Mouse (Mus musculus): ENCODE results near the gene Lmntd1. TPM values are rescaled to one million over a fixed set of nuclear protein-coding genes. Genes with fewer than 3 reads are reported as not detected.

The Lmntd1 gene
- polyA plus RNA-seq, 1 experiment from 2014 or later = not detected

GRCm38 (mm10) chr6:145401140-145401539, 213.0 kb downstream of the Lmntd1 start:
- H3K27ac ChIP-seq (ENCODE audit: low read depth) = no peak overlapping the region
- 25% methylated on average over 4 of the region's 4 CpGs for WGBS (ENCODE audit: insufficient replicate concordance)
- TF ChIP-seq EP300 (IDR thresholded peaks at IDR 0.05; ENCODE audit: low read depth) (no peak), CTCF (IDR thresholded peaks at IDR 0.05; ENCODE audit: low read depth) (no peak)
- no peaks in the 10 kb centered on the region for H3K9me3 ChIP-seq (ENCODE audit: low read length)
- H3K4me3 ChIP-seq (ENCODE audit: low read depth, low read length) = no peak overlapping the region
- ATAC-seq (no peak), DNase-seq (no peak)
- H3K9ac ChIP-seq (replicated peaks) = no peak overlapping the region
- H3K4me1 ChIP-seq (ENCODE audit: insufficient read depth) = no peaks in the 10 kb centered on the region
- no peak overlapping the region for H3K4me2 ChIP-seq (ENCODE audit: low read depth, low read length)
- no peaks in the 10 kb centered on the region for H3K36me3 ChIP-seq (replicated peaks; ENCODE audit: insufficient read depth, low read length)
- H3K27me3 ChIP-seq (ENCODE audit: insufficient read depth, low read length) = no peaks in the 10 kb centered on the region

- 77% methylated on average over 4 of the region's 4 CpGs for WGBS (ENCODE audit: insufficient replicate concordance)
- TF ChIP-seq EP300 (IDR thresholded peaks at IDR 0.05; ENCODE audit: low read depth) (no peak), CTCF (IDR thresholded peaks at IDR 0.05; ENCODE audit: low read depth) (no peak)
- H3K9me3 ChIP-seq (ENCODE audit: low read length) = no peaks in the 10 kb centered on the region
- H3K4me2 ChIP-seq (ENCODE audit: low read depth, low read length) = no peak overlapping the region
- ATAC-seq (no peak), DNase-seq (no peak)
- no peaks in the 10 kb centered on the region for H3K36me3 ChIP-seq (replicated peaks; ENCODE audit: insufficient read depth, low read length)
- no peak overlapping the region for H3K27ac ChIP-seq (ENCODE audit: low read depth)
- no peaks in the 10 kb centered on the region for H3K27me3 ChIP-seq (ENCODE audit: insufficient read depth, low read length)
- H3K9ac ChIP-seq (replicated peaks) = no peak overlapping the region
- no peaks in the 10 kb centered on the region for H3K4me1 ChIP-seq (ENCODE audit: insufficient read depth)
- H3K4me3 ChIP-seq (ENCODE audit: low read depth, low read length) = no peak overlapping the region
These were observed 216.2 kb downstream of the Lmntd1 start for GRCm38 (mm10) chr6:145397881-145398280.

- no peak for TF ChIP-seq EP300 (IDR thresholded peaks at IDR 0.05; ENCODE audit: low read depth)
- TF ChIP-seq CTCF (IDR thresholded peaks at IDR 0.05; ENCODE audit: low read depth) = peak; percentile 41
- DNase-seq (no peak), ATAC-seq (no peak)
- no peaks in the 10 kb centered on the region for H3K27me3 ChIP-seq (ENCODE audit: insufficient read depth, low read length)
- no peak overlapping the region for H3K4me3 ChIP-seq (ENCODE audit: low read depth, low read length)
- no peaks in the 10 kb centered on the region for H3K36me3 ChIP-seq (replicated peaks; ENCODE audit: insufficient read depth, low read length)
- no peak overlapping the region for H3K4me2 ChIP-seq (ENCODE audit: low read depth, low read length)
- no peaks in the 10 kb centered on the region for H3K4me1 ChIP-seq (ENCODE audit: insufficient read depth)
- no peaks in the 10 kb centered on the region for H3K9me3 ChIP-seq (ENCODE audit: low read length)
- no peak overlapping the region for H3K27ac ChIP-seq (ENCODE audit: low read depth)
- WGBS (ENCODE audit: insufficient replicate concordance) = 76% methylated on average over 2 of the region's 2 CpGs
- no peak overlapping the region for H3K9ac ChIP-seq (replicated peaks)
These were observed 217.6 kb downstream of the Lmntd1 start for GRCm38 (mm10) chr6:145396534-145396933.

GRCm38 (mm10) chr6:145390421-145390820, 223.7 kb downstream of the Lmntd1 start:
- no peaks in the 10 kb centered on the region for H3K27me3 ChIP-seq (ENCODE audit: insufficient read depth, low read length)
- 71% methylated on average over 2 of the region's 2 CpGs for WGBS (ENCODE audit: insufficient replicate concordance)
- no peak overlapping the region for H3K9ac ChIP-seq (replicated peaks)
- H3K36me3 ChIP-seq (replicated peaks; ENCODE audit: insufficient read depth, low read length) = no peaks in the 10 kb centered on the region
- H3K9me3 ChIP-seq (ENCODE audit: low read length) = no peaks in the 10 kb centered on the region
- H3K4me1 ChIP-seq (ENCODE audit: insufficient read depth) = no peaks in the 10 kb centered on the region
- no peak overlapping the region for H3K27ac ChIP-seq (ENCODE audit: low read depth)
- TF ChIP-seq EP300 (IDR thresholded peaks at IDR 0.05; ENCODE audit: low read depth) = no peak
- TF ChIP-seq CTCF (IDR thresholded peaks at IDR 0.05; ENCODE audit: low read depth) = no peak
- DNase-seq = no peak
- ATAC-seq = no peak
- H3K4me3 ChIP-seq (ENCODE audit: low read depth, low read length) = no peak overlapping the region
- H3K4me2 ChIP-seq (ENCODE audit: low read depth, low read length) = no peak overlapping the region

GRCm38 (mm10) chr6:145389904-145390303, 224.2 kb downstream of the Lmntd1 start:
- no peak overlapping the region for H3K9ac ChIP-seq (replicated peaks)
- WGBS (ENCODE audit: insufficient replicate concordance) = 71% methylated on average over 7 of the region's 7 CpGs
- no peaks in the 10 kb centered on the region for H3K9me3 ChIP-seq (ENCODE audit: low read length)
- H3K27me3 ChIP-seq (ENCODE audit: insufficient read depth, low read length) = no peaks in the 10 kb centered on the region
- no peaks in the 10 kb centered on the region for H3K36me3 ChIP-seq (replicated peaks; ENCODE audit: insufficient read depth, low read length)
- H3K4me1 ChIP-seq (ENCODE audit: insufficient read depth) = no peaks in the 10 kb centered on the region
- TF ChIP-seq CTCF (IDR thresholded peaks at IDR 0.05; ENCODE audit: low read depth) (no peak), EP300 (IDR thresholded peaks at IDR 0.05; ENCODE audit: low read depth) (no peak)
- no peak overlapping the region for H3K4me3 ChIP-seq (ENCODE audit: low read depth, low read length)
- DNase-seq (no peak), ATAC-seq (no peak)
- no peak overlapping the region for H3K27ac ChIP-seq (ENCODE audit: low read depth)
- H3K4me2 ChIP-seq (ENCODE audit: low read depth, low read length) = no peak overlapping the region

- H3K9me3 ChIP-seq (ENCODE audit: low read length) = no peaks in the 10 kb centered on the region
- no peaks in the 10 kb centered on the region for H3K4me1 ChIP-seq (ENCODE audit: insufficient read depth)
- WGBS (ENCODE audit: insufficient replicate concordance) = 80% methylated on average over 6 of the region's 6 CpGs
- no peak overlapping the region for H3K9ac ChIP-seq (replicated peaks)
- TF ChIP-seq EP300 (IDR thresholded peaks at IDR 0.05; ENCODE audit: low read depth) (no peak), CTCF (IDR thresholded peaks at IDR 0.05; ENCODE audit: low read depth) (no peak)
- no peak overlapping the region for H3K27ac ChIP-seq (ENCODE audit: low read depth)
- no peak for ATAC-seq
- H3K4me2 ChIP-seq (ENCODE audit: low read depth, low read length) = no peak overlapping the region
- no peaks in the 10 kb centered on the region for H3K27me3 ChIP-seq (ENCODE audit: insufficient read depth, low read length)
- no peak for DNase-seq
- no peaks in the 10 kb centered on the region for H3K36me3 ChIP-seq (replicated peaks; ENCODE audit: insufficient read depth, low read length)
- no peak overlapping the region for H3K4me3 ChIP-seq (ENCODE audit: low read depth, low read length)
These were observed 226.7 kb downstream of the Lmntd1 start for GRCm38 (mm10) chr6:145387378-145387777.

All from liver, postnatal 0 days (tissue).